Mouse (Mus musculus) small intestine, adult 2 months (tissue): ENCODE measurements around the gene Gdpgp1. TPM values are rescaled to one million over a fixed set of nuclear protein-coding genes. Genes with fewer than 3 reads are reported as not detected.

Source experiments
- H3K27ac ChIP-seq: fragments of 200-500 bp; 2 replicates; pipeline ENCODE4 v1.5.1; 2012; ENCODE audit warnings: low read depth, low read length, control low read depth, inconsistent platforms; ENCODE audit not compliant: insufficient read depth
- H3K27me3 ChIP-seq: fragments of 200-500 bp; 2 replicates; pipeline ENCODE4 v1.6.1; 2012; ENCODE audit warnings: mild to moderate bottlenecking, moderate library complexity, low read length, inconsistent platforms; ENCODE audit not compliant: control insufficient read depth, insufficient read depth
- H3K36me3 ChIP-seq: fragments of 200-500 bp; 2 replicates; pipeline ENCODE4 v1.6.1; 2012; ENCODE audit warnings: mild to moderate bottlenecking, low read length, control low read depth, inconsistent platforms; ENCODE audit not compliant: control insufficient read depth, insufficient read depth
- H3K4me1 ChIP-seq: fragments of 200-500 bp; 2 replicates; pipeline ENCODE4 v1.6.1; 2012; ENCODE audit warnings: low read length, inconsistent platforms, mixed read lengths; ENCODE audit not compliant: control insufficient read depth, insufficient read depth, insufficient read length
- H3K4me3 ChIP-seq: fragments of 200-500 bp; 2 replicates; pipeline ENCODE4 v1.5.1; 2012; ENCODE audit warnings: low read depth, mild to moderate bottlenecking, control low read depth, inconsistent platforms, low read length, moderate library complexity
- CTCF ChIP-seq: fragments of 200-500 bp; IDR thresholded peaks from 2 replicates; pipeline ENCODE4 v1.5.1; 2012; ENCODE audit warnings: low read depth, mild to moderate bottlenecking, control low read depth, inconsistent platforms, low read length, moderate library complexity, mixed read lengths; ENCODE audit not compliant: insufficient replicate concordance, insufficient read length; ENCODE audit errors: extremely low read depth
- POLR2A ChIP-seq: fragments of 200-500 bp; IDR thresholded peaks from 2 replicates; pipeline ENCODE4 v1.6.1; 2012; ENCODE audit warnings: low read depth, mild to moderate bottlenecking, control low read depth, inconsistent platforms, low read length, moderate library complexity
- whole genome bisulfite sequencing: fragments of 180-500 bp; shearing (Covaris S2); methylation state at CpG from one replicate; pipeline ENCODE4 v1.1.7; 2018; 5-methylcytosine and 5-hydroxymethylcytosine counted together
- polyA plus RNA-seq: library from polyadenylated mRNA; depleted of rRNA; stranded (reverse); fragments of >200 nt; gene quantifications from 2 replicates; pipeline ENCODE4 v1.2.3, GENCODE M21; 2012; rRNA removed

Gdpgp1 gene
- 2.3 and 3.2 TPM in 2 replicates for polyA plus RNA-seq

GRCm38 (mm10) chr7:80232489-80233029 is at the start of gene Gdpgp1, which contains the start of gene Cib1:
TSS of gene Gdpgp1 (plus strand) at chr7:80232865.
TSS of gene Cib1 (minus strand) at chr7:80232813.
- H3K27me3 ChIP-seq = no peaks in the 10 kb centered on the region
- TF ChIP-seq POLR2A (peak; percentile 52), CTCF (no peak)
- peak within 1 kb of the TSS; percentile 100 for H3K27ac ChIP-seq
- under 1% methylated on average over 54 of the region's 56 CpGs for WGBS
- H3K4me1 ChIP-seq = peaks cover 5% of the 10 kb centered on the region; the same call in 1 of the 2 replicates
- peak within 1 kb of the TSS; percentile 83 for H3K4me3 ChIP-seq
- H3K36me3 ChIP-seq = peaks cover 18% of the 10 kb centered on the region

- no peaks in the 10 kb centered on the region for H3K36me3 ChIP-seq
- H3K4me1 ChIP-seq = peaks cover 24% of the 10 kb centered on the region; the same call in 1 of the 2 replicates
- WGBS = 85% methylated on average over 1 of the region's 1 CpGs
- peak overlapping the region; percentile 47 for H3K27ac ChIP-seq
- no peak for TF ChIP-seq CTCF
- no peak for TF ChIP-seq POLR2A
- no peaks in the 10 kb centered on the region for H3K27me3 ChIP-seq
- no peak overlapping the region for H3K4me3 ChIP-seq
Observed at GRCm38 (mm10) chr7:80183466-80183865, 49.2 kb upstream of the Gdpgp1 start.

DNA sequence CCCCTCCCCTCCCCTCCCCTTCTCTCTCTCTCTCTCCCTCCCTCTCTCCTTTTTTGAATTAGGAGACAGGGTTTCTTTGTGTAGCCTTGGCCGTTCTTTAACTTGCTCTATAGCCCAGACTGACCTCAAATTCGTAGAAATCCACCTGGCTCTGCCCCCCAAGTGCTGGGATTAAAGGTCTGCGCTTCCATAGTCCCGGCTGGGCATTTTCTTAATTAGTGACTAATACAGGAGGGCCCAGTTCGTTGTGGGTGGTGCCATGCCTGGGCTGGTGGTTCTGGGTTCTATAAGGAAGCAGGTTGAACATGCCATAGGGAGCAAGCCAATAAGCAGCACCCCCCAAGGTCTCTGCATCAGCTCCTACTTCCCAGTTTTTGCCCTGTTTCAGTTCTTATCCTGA is 48.7 kb upstream of the Gdpgp1 start:
- no peaks in the 10 kb centered on the region for H3K27me3 ChIP-seq
- no peak for TF ChIP-seq CTCF
- TF ChIP-seq POLR2A = no peak
- peaks cover 26% of the 10 kb centered on the region; the same call in 1 of the 2 replicates for H3K4me1 ChIP-seq
- H3K36me3 ChIP-seq = no peaks in the 10 kb centered on the region
- no peak overlapping the region for H3K4me3 ChIP-seq
- 40% methylated on average over 5 of the region's 5 CpGs for WGBS
- peak overlapping the region; percentile 10; the same call in 1 of the 2 replicates for H3K27ac ChIP-seq

DNA sequence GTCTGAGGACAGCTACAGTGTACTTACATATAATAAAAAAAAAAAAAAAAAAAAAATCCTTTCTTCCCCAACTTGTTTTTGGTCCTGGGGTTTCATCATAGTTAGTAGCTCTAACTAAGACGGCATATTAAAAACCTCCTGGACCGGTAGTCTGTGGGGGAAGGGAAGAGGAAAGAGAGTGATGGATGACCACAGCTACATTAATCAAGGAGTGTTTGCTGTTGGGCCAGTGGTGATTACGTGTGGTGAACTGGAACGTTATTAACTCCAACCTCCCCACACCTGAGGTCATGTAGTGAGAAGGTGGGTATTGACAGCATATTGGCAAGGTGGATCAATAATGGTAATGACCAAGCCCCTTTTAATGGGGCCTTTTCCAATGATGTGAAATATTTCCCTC is 48.1 kb upstream of the Gdpgp1 start:
- H3K4me1 ChIP-seq = peaks cover 30% of the 10 kb centered on the region; the same call in 1 of the 2 replicates
- 33% methylated on average over 4 of the region's 4 CpGs for WGBS
- peak overlapping the region; percentile 91 for H3K27ac ChIP-seq
- H3K27me3 ChIP-seq = no peaks in the 10 kb centered on the region
- no peak for TF ChIP-seq POLR2A
- no peak for TF ChIP-seq CTCF
- no peak overlapping the region for H3K4me3 ChIP-seq
- H3K36me3 ChIP-seq = no peaks in the 10 kb centered on the region

- 14% methylated on average over 6 of the region's 6 CpGs for WGBS
- peak overlapping the region; percentile 91 for H3K27ac ChIP-seq
- H3K27me3 ChIP-seq = no peaks in the 10 kb centered on the region
- TF ChIP-seq CTCF (no peak), POLR2A (no peak)
- H3K36me3 ChIP-seq = no peaks in the 10 kb centered on the region
- H3K4me1 ChIP-seq = peaks cover 30% of the 10 kb centered on the region; the same call in 1 of the 2 replicates
- H3K4me3 ChIP-seq = no peak overlapping the region
Observed at GRCm38 (mm10) chr7:80184968-80185367, 47.7 kb upstream of the Gdpgp1 start.

- peak overlapping the region; percentile 84 for H3K4me3 ChIP-seq
- peaks cover 31% of the 10 kb centered on the region for H3K4me1 ChIP-seq
- WGBS = 10% methylated on average over 8 of the region's 8 CpGs
- H3K27ac ChIP-seq = peak overlapping the region; percentile 100
- H3K27me3 ChIP-seq = no peaks in the 10 kb centered on the region
- no peak for TF ChIP-seq CTCF
- TF ChIP-seq POLR2A = peak; percentile 59
- H3K36me3 ChIP-seq = peaks cover 2% of the 10 kb centered on the region; the same call in 1 of the 2 replicates
Observed at GRCm38 (mm10) chr7:80186021-80186420, 46.6 kb upstream of the Gdpgp1 start.

GRCm38 (mm10) chr7:80186531-80187296 is 46.0 kb upstream of the Gdpgp1 start, which contains the start of gene Sema4b:
TSS of gene Sema4b (plus strand) at chr7:80186841.
- peaks cover 2% of the 10 kb centered on the region; the same call in 1 of the 2 replicates for H3K36me3 ChIP-seq
- H3K27me3 ChIP-seq = no peaks in the 10 kb centered on the region
- WGBS = 2% methylated on average over 51 of the region's 51 CpGs
- peaks cover 36% of the 10 kb centered on the region for H3K4me1 ChIP-seq
- peak within 1 kb of the TSS; percentile 84 for H3K4me3 ChIP-seq
- peak; percentile 69 for TF ChIP-seq POLR2A
- no peak for TF ChIP-seq CTCF
- H3K27ac ChIP-seq = peak within 1 kb of the TSS; percentile 100
